Mouse (Mus musculus) embryonic facial prominence, embryonic 13.5 days (tissue): ENCODE measurements around the gene Oaz2. TPM values are rescaled to one million over a fixed set of nuclear protein-coding genes. Genes with fewer than 3 reads are reported as not detected.
A peak's percentile ranks its signal among the peaks of the same experiment; 100 is the strongest.
"Not testable (repeated sequence)": the region's sequence is repeated elsewhere in the genome, so short reads cannot be mapped to it uniquely, and the experiment has no call there.

Experiments used
- ATAC-seq: fragments of 200-750 bp; cut with Nextera tagmentation; 2 replicates; pipeline ENCODE4 v1.8.0; 2017; ENCODE audit warnings: low read depth; ENCODE audit not compliant: insufficient number of reproducible peaks, insufficient read depth, low FRiP score, low TSS enrichment
- H3K27ac ChIP-seq: fragments of 300-500 bp; sonication (generic); 2 replicates; pipeline ENCODE4 v1.5.1; 2015; ENCODE audit warnings: moderate library complexity, mild to moderate bottlenecking, inconsistent platforms
- H3K27me3 ChIP-seq: fragments of 300-500 bp; sonication (generic); 2 replicates; pipeline ENCODE4 v1.6.1; 2015; ENCODE audit warnings: mild to moderate bottlenecking, inconsistent platforms
- H3K36me3 ChIP-seq: fragments of 300-500 bp; sonication (generic); 2 replicates; pipeline ENCODE4 v1.6.1; 2015; ENCODE audit warnings: mild to moderate bottlenecking, inconsistent platforms
- H3K4me1 ChIP-seq: fragments of 300-500 bp; sonication (generic); 2 replicates; pipeline ENCODE4 v1.6.1; 2015; ENCODE audit warnings: inconsistent platforms
- H3K4me2 ChIP-seq: fragments of 300-500 bp; sonication (generic); 2 replicates; pipeline ENCODE4 v1.6.1; 2015; ENCODE audit warnings: moderate library complexity, mild to moderate bottlenecking, inconsistent platforms
- H3K4me3 ChIP-seq: fragments of 300-500 bp; sonication (generic); 2 replicates; pipeline ENCODE4 v1.5.1; 2015; ENCODE audit warnings: mild to moderate bottlenecking, inconsistent platforms
- H3K9ac ChIP-seq: fragments of 300-500 bp; sonication (generic); 2 replicates; pipeline ENCODE4 v1.6.1; 2015; ENCODE audit warnings: mild to moderate bottlenecking, inconsistent platforms
- H3K9me3 ChIP-seq: fragments of 300-500 bp; sonication (generic); 2 replicates; pipeline ENCODE4 v1.6.1; 2016; ENCODE audit warnings: inconsistent platforms
- WGBS: fragments of 180-500 bp; shearing (Covaris S2); methylation state at CpG from one replicate; pipeline ENCODE4 v1.1.7; 2015; ENCODE audit warnings: mixed read lengths; 5-methylcytosine and 5-hydroxymethylcytosine counted together
- polyA plus RNA-seq: library from polyadenylated mRNA; unstranded; fragments of >200 nt; fragmentation: Nextera tagmentation; extraction: Ambion mirVana; gene quantifications from 2 replicates; pipeline ENCODE4 v1.2.1, GENCODE M21; 2015

The Oaz2 gene
- polyA plus RNA-seq, 1 experiment from 2014 or later, result 295 TPM

DNA sequence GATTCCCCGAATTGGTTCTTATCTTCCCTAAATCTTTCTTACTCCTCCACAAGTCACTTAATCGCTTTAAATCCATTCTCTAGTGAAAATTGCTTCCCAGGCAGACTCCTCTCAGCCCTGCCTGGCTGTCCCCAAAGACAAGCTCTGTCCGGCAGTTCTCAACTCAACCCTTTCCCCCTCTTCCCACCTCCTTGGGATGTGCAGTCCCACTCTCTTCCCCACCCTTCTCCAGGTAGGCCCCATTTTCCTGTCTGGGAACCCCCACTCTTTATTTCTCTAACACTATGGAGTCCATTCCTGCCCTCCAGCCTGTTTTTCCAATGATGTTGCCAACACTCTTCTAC, 9.3 kb downstream of the Oaz2 start:
- Histone ChIP-seq H3K27me3 (no peaks in the 10 kb centered on the region), H3K4me2 (peak overlapping the region; percentile 91), H3K4me1 (peaks cover 52% of the 10 kb centered on the region), H3K27ac (peak overlapping the region; percentile 71; the same call in 1 of the 2 replicates), H3K9me3 (no peaks in the 10 kb centered on the region), H3K4me3 (peak overlapping the region; percentile 67), H3K9ac (peak overlapping the region; percentile 84), H3K36me3 (0 out of 2 replicates have a peak, but pooled peaks cover under 1% of the 10 kb centered on the region)
- WGBS, result 2% methylated on average over 3 of the region's 3 CpGs
- ATAC-seq, result no peak

GRCm38 (mm10) chr9:65679181-65679761, 11.5 kb downstream of the Oaz2 start:
- H3K27ac ChIP-seq, result peak overlapping the region; percentile 66
- no peaks in the 10 kb centered on the region for H3K9me3 ChIP-seq
- peak overlapping the region; percentile 67 for H3K4me3 ChIP-seq
- H3K4me1 ChIP-seq, result peaks cover 52% of the 10 kb centered on the region
- 0 out of 2 replicates have a peak, but pooled peaks cover 3% of the 10 kb centered on the region for H3K36me3 ChIP-seq
- H3K4me2 ChIP-seq, result peak overlapping the region; percentile 91
- H3K27me3 ChIP-seq, result no peaks in the 10 kb centered on the region
- peak overlapping the region; percentile 64 for H3K9ac ChIP-seq
- ATAC-seq, result no peak
- WGBS, result 12% methylated on average over 5 of the region's 5 CpGs

DNA sequence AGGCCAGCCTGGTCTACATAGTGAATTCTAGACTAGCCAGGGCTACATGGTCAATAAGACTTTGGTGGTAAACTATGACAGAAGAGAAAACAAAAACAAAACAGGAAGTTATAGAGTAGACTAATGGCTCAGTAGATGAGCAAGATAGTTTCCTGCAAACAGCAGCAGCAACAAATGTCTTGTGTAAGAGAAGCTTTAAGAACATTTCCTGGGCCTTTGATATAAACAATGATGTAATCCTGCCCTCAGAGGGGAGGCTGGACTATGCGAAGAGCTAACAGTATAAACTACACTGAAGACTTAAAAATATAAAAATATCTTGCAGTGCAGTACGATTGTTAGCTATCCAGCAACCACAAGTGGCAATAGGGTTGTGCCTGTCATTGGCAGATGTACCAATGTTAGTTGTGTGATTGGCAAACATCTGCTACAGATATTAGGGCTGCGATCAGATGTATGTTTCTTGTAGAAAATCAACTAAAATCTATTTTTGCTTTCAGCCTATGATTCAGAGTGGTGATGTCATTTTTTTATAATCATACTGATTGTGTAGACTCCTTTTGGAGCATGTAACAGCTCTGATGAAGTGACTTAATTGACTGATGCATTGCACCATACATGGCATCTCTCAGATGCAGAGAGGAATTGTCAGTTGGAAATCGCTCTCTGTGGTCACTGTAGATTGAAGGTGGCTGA, 13.3 kb downstream of the Oaz2 start:
- Histone ChIP-seq H3K9me3 (no peaks in the 10 kb centered on the region), H3K9ac (no peak overlapping the region), H3K4me3 (no peak overlapping the region), H3K36me3 (peaks cover 15% of the 10 kb centered on the region), H3K4me1 (peaks cover 48% of the 10 kb centered on the region), H3K4me2 (no peak overlapping the region; the same call in 1 of the 2 replicates), H3K27ac (0 out of 2 replicates have a peak overlapping the region, but pooled peaks have one; percentile 22), H3K27me3 (no peaks in the 10 kb centered on the region)
- WGBS, result 83% methylated on average over 4 of the region's 4 CpGs
- ATAC-seq, result no peak

DNA sequence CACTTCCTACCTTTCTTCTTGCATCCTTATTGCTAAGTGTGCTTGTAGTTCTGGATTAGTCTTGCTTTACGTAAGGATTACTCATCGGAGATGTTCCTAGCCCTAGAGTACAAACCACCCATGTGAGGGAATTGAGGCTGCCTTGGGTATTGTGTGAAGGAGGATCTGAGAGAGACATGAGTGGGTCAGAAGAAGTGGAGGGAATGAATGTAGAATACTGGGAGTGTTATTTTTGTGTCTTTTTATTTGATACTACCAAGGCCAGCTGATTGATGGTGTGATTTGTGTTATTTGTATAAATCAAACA, 13.8 kb downstream of the Oaz2 start:
- no peak for ATAC-seq
- H3K36me3 ChIP-seq, result peaks cover 20% of the 10 kb centered on the region

GRCm38 (mm10) chr9:65682183-65682582, 14.4 kb downstream of the Oaz2 start:
- 86% methylated on average over 3 of the region's 3 CpGs for WGBS
- Histone ChIP-seq H3K4me3 (no peak overlapping the region), H3K4me2 (no peak overlapping the region), H3K36me3 (peaks cover 26% of the 10 kb centered on the region), H3K9me3 (no peaks in the 10 kb centered on the region), H3K27ac (no peak overlapping the region; the same call in 1 of the 2 replicates), H3K4me1 (peaks cover 47% of the 10 kb centered on the region), H3K9ac (no peak overlapping the region), H3K27me3 (no peaks in the 10 kb centered on the region)
- ATAC-seq, result no peak

More for the DNA sequence above, 13.8 kb downstream of the Oaz2 start:
- Histone ChIP-seq H3K4me1 (peaks cover 48% of the 10 kb centered on the region), H3K9ac (no peak overlapping the region), H3K4me2 (no peak overlapping the region), H3K27ac (no peak overlapping the region), H3K4me3 (no peak overlapping the region), H3K27me3 (no peaks in the 10 kb centered on the region), H3K9me3 (no peaks in the 10 kb centered on the region)
- WGBS, result 87% methylated on average over 2 of the region's 2 CpGs

GRCm38 (mm10) chr9:65682994-65683393, 15.2 kb downstream of the Oaz2 start:
- ATAC-seq, result no peak
- Histone ChIP-seq H3K4me2 (no peak overlapping the region), H3K4me3 (no peak overlapping the region), H3K36me3 (peaks cover 34% of the 10 kb centered on the region), H3K9ac (no peak overlapping the region), H3K4me1 (peaks cover 39% of the 10 kb centered on the region), H3K27me3 (no peaks in the 10 kb centered on the region), H3K9me3 (no peaks in the 10 kb centered on the region), H3K27ac (no peak overlapping the region)
- WGBS, result 77% methylated on average over 1 of the region's 1 CpGs

GRCm38 (mm10) chr9:65684704-65685103, 16.9 kb downstream of the Oaz2 start:
- peaks cover 42% of the 10 kb centered on the region for H3K36me3 ChIP-seq
- no peak for ATAC-seq
- 82% methylated on average over 2 of the region's 2 CpGs for WGBS

DNA sequence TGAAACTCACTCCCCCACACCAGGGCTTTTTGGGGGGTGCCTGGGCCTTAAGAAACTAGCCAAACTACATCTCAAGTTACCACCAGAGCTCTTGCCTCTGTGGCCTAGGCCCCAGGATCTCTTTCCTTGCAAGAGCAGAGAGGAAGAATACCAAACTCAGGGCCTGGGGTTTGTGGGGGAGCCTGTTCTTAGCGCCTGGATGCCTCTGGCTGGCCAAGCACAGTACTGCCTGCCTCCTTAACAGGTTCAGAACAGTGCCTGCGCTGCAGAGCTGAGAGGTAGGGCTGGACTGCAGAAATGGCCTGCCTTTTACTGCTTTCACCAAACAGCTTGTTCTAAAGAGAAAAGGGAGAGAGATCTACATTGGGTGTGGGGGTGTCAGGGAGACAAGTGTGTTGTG, 22.1 kb downstream of the Oaz2 start:
- H3K36me3 ChIP-seq, result peaks cover 71% of the 10 kb centered on the region
- not testable (repeated sequence) for H3K9ac ChIP-seq, ATAC-seq, H3K4me3 ChIP-seq, H3K27ac ChIP-seq, H3K4me2 ChIP-seq, H3K27me3 ChIP-seq, H3K9me3 ChIP-seq
- 50% methylated on average over 2 of the region's 2 CpGs for WGBS
- H3K4me1 ChIP-seq, result peaks cover 12% of the 10 kb centered on the region; the same call in 1 of the 2 replicates

More at GRCm38 (mm10) chr9:65684704-65685103, 16.9 kb downstream of the Oaz2 start:
- Histone ChIP-seq H3K4me1 (peaks cover 22% of the 10 kb centered on the region), H3K9me3 (no peaks in the 10 kb centered on the region), H3K4me3 (no peak overlapping the region), H3K27ac (no peak overlapping the region; the same call in 1 of the 2 replicates), H3K4me2 (no peak overlapping the region), H3K9ac (no peak overlapping the region), H3K27me3 (no peaks in the 10 kb centered on the region)

- Histone ChIP-seq H3K9me3 (no peaks in the 10 kb centered on the region), H3K27me3 (no peaks in the 10 kb centered on the region), H3K36me3 (peaks cover 77% of the 10 kb centered on the region), H3K4me2 (no peak overlapping the region), H3K27ac (peak overlapping the region; percentile 69), H3K9ac (no peak overlapping the region), H3K4me3 (no peak overlapping the region), H3K4me1 (peaks cover 12% of the 10 kb centered on the region; the same call in 1 of the 2 replicates)
- ATAC-seq, result 0 out of 2 replicates have a peak, but pooled peaks have one; percentile 60
- WGBS, result 55% methylated on average over 3 of the region's 3 CpGs
Observed at GRCm38 (mm10) chr9:65692466-65692865, 24.7 kb downstream of the Oaz2 start.

GRCm38 (mm10) chr9:65692959-65693603, 25.3 kb downstream of the Oaz2 start:
- Histone ChIP-seq H3K4me2 (no peak overlapping the region), H3K27ac (peak overlapping the region; percentile 69), H3K9me3 (no peaks in the 10 kb centered on the region), H3K4me3 (no peak overlapping the region), H3K4me1 (peaks cover 12% of the 10 kb centered on the region; the same call in 1 of the 2 replicates), H3K9ac (no peak overlapping the region), H3K27me3 (no peaks in the 10 kb centered on the region), H3K36me3 (peaks cover 77% of the 10 kb centered on the region)
- 34% methylated on average over 5 of the region's 5 CpGs for WGBS
- ATAC-seq, result no peak

GRCm38 (mm10) chr9:65695646-65696045, 27.8 kb downstream of the Oaz2 start:
- Histone ChIP-seq H3K4me1 (peaks cover 12% of the 10 kb centered on the region; the same call in 1 of the 2 replicates), H3K9ac (no peak overlapping the region), H3K36me3 (peaks cover 86% of the 10 kb centered on the region), H3K27me3 (no peaks in the 10 kb centered on the region), H3K27ac (peak overlapping the region; percentile 2; the same call in 1 of the 2 replicates), H3K4me2 (no peak overlapping the region), H3K9me3 (no peaks in the 10 kb centered on the region), H3K4me3 (no peak overlapping the region)
- 70% methylated on average over 3 of the region's 3 CpGs for WGBS
- ATAC-seq, result no peak
